Mouse (Mus musculus) CH12.LX (cell line): ENCODE measurements at regions not wholly inside any gene's neighbourhood (a gene's known extent, or its start where the extent isn't known, plus 50 kb on each side); places are given as distances from the start of the nearest gene placed in this dataset.

Source experiments
- DNase-seq: peaks from one replicate; pipeline ENCODE4 v3.0.0-alpha.2; 2013; ENCODE audit errors: extremely low read depth
- H3K27ac ChIP-seq: 2 replicates; pipeline ENCODE4 v1.5.1; 2012; ENCODE audit warnings: low read depth, mild to moderate bottlenecking, control low read depth, moderate library complexity; ENCODE audit not compliant: insufficient read depth
- H3K27me3 ChIP-seq: replicated peaks from 2 replicates; pipeline ENCODE3; 2012; ENCODE audit warnings: inconsistent platforms
- H3K36me3 ChIP-seq, 2 experiments: replicated peaks in 1 of 2; 2 replicates each; pipeline versions ENCODE3 to v1.6.1; 2012; ENCODE audit warnings: inconsistent platforms in 1 of 2, low read length in 1 of 2, mild to moderate bottlenecking in 1 of 2, mixed read lengths in 1 of 2, moderate library complexity in 1 of 2; ENCODE audit not compliant: control insufficient read depth in 1 of 2, insufficient read depth in 1 of 2
- H3K4me1 ChIP-seq, 2 experiments: 2 replicates each; pipeline ENCODE4 v1.6.1; 2012; ENCODE audit warnings: inconsistent platforms in 1 of 2, moderate library complexity in 1 of 2; ENCODE audit not compliant: insufficient read depth in 2 of 2, control insufficient read depth in 1 of 2
- H3K4me2 ChIP-seq: 2 replicates; pipeline ENCODE4 v1.6.1; 2012; ENCODE audit warnings: low read depth, mild to moderate bottlenecking, control low read depth; ENCODE audit not compliant: poor library complexity, insufficient read depth, severe bottlenecking
- H3K4me3 ChIP-seq, 3 experiments: fragments of 150-350 bp in 1 of 3; sonication (generic) in 1 of 3; replicated peaks in 1 of 3; 2 replicates each; pipeline versions ENCODE3 to v1.5.1; 2011 to 2012; ENCODE audit warnings: low read depth in 2 of 3, low read length in 2 of 3, mild to moderate bottlenecking in 2 of 3, moderate library complexity in 2 of 3, control low read depth in 1 of 3, improper control_type of control experiment in 1 of 3, inconsistent platforms in 1 of 3, mixed read lengths in 1 of 3; ENCODE audit not compliant: poor library complexity in 1 of 3
- H3K79me2 ChIP-seq: replicated peaks from 2 replicates; pipeline ENCODE4 v1.6.1; 2012; ENCODE audit warnings: mild to moderate bottlenecking, moderate library complexity; ENCODE audit not compliant: control insufficient read depth, poor library complexity, insufficient read depth, severe bottlenecking; ENCODE audit errors: extremely low read depth
- H3K9ac ChIP-seq: 2 replicates; pipeline ENCODE4 v1.6.1; 2012; ENCODE audit warnings: low read depth, mild to moderate bottlenecking, control low read depth, moderate library complexity; ENCODE audit not compliant: insufficient read depth
- H3K9me3 ChIP-seq: replicated peaks from 2 replicates; pipeline ENCODE3; 2012; ENCODE audit warnings: low read length, inconsistent platforms, mixed read lengths
- CTCF ChIP-seq, 2 experiments: IDR thresholded peaks in 1 of 2; conservative IDR thresholded peaks in 1 of 2; 2 replicates each; pipeline ENCODE4 v1.5.1; 2011 to 2012; ENCODE audit warnings: low read depth in 2 of 2, low read length in 2 of 2, improper control_type of control experiment in 1 of 2, inconsistent platforms in 1 of 2, mild to moderate bottlenecking in 1 of 2, moderate library complexity in 1 of 2
- E2F4 ChIP-seq: IDR thresholded peaks from 2 replicates; pipeline ENCODE4 v1.6.1; 2011; ENCODE audit warnings: low read depth, low read length, improper control_type of control experiment; ENCODE audit not compliant: insufficient replicate concordance
- HCFC1 ChIP-seq: IDR thresholded peaks from 2 replicates; pipeline ENCODE4 v1.6.1; 2012; ENCODE audit warnings: low read depth, mild to moderate bottlenecking, inconsistent platforms, low read length, improper control_type of control experiment
- IRF4 ChIP-seq: IDR thresholded peaks from 2 replicates; pipeline ENCODE4 v1.6.1; 2014; ENCODE audit warnings: low read depth, mild to moderate bottlenecking, inconsistent platforms, low read length, improper control_type of control experiment
- JUND ChIP-seq: conservative IDR thresholded peaks from 2 replicates; pipeline ENCODE4 v1.6.1; 2011; ENCODE audit warnings: low read depth, low read length, improper control_type of control experiment
- KAT2A ChIP-seq: IDR thresholded peaks from 2 replicates; pipeline ENCODE4 v1.6.1; 2012; ENCODE audit warnings: low read length, improper control_type of control experiment, inconsistent platforms; ENCODE audit not compliant: insufficient replicate concordance
- MAZ ChIP-seq: IDR thresholded peaks from 2 replicates; pipeline ENCODE4 v1.6.1; 2012; ENCODE audit warnings: low read depth, mild to moderate bottlenecking, inconsistent platforms, low read length, improper control_type of control experiment, moderate library complexity
- MXI1 ChIP-seq: IDR thresholded peaks from 2 replicates; pipeline ENCODE4 v1.6.1; 2011; ENCODE audit warnings: mild to moderate bottlenecking, low read depth, low read length, improper control_type of control experiment
- MYC ChIP-seq: IDR thresholded peaks from 2 replicates; pipeline ENCODE4 v1.6.1; 2011; ENCODE audit warnings: low read depth, mild to moderate bottlenecking, improper control_type of control experiment, low read length
- NELFE ChIP-seq: IDR thresholded peaks from 2 replicates; pipeline ENCODE4 v1.6.1; 2011; ENCODE audit warnings: low read depth, low read length, improper control_type of control experiment
- PAX5 ChIP-seq: IDR thresholded peaks from 2 replicates; pipeline ENCODE4 v1.6.1; 2012; ENCODE audit warnings: low read length, inconsistent platforms, mixed read lengths
- POLR2A ChIP-seq: IDR thresholded peaks from 2 replicates; pipeline ENCODE4 v1.6.1; 2011; ENCODE audit warnings: low read depth, mild to moderate bottlenecking, improper control_type of control experiment, low read length
- RAD21 ChIP-seq: IDR thresholded peaks from 2 replicates; pipeline ENCODE4 v1.6.1; 2011; ENCODE audit warnings: low read depth, mild to moderate bottlenecking, low read length, improper control_type of control experiment, moderate library complexity
- RCOR1 ChIP-seq: conservative IDR thresholded peaks from 2 replicates; pipeline ENCODE4 v1.6.1; 2012; ENCODE audit warnings: low read depth, mild to moderate bottlenecking, inconsistent platforms, low read length, improper control_type of control experiment
- SMC3 ChIP-seq: IDR thresholded peaks from 2 replicates; pipeline ENCODE4 v1.6.1; 2011; ENCODE audit warnings: low read depth, low read length, improper control_type of control experiment
- TBP ChIP-seq: conservative IDR thresholded peaks from 2 replicates; pipeline ENCODE4 v1.6.1; 2011; ENCODE audit warnings: low read depth, low read length, improper control_type of control experiment
- TCF12 ChIP-seq: IDR thresholded peaks from 2 replicates; pipeline ENCODE4 v1.6.1; 2014; ENCODE audit warnings: low read depth, mild to moderate bottlenecking, inconsistent platforms, low read length, improper control_type of control experiment
- UBTF ChIP-seq: IDR thresholded peaks from 2 replicates; pipeline ENCODE4 v1.6.1; 2012; ENCODE audit warnings: low read depth, mild to moderate bottlenecking, inconsistent platforms, low read length, improper control_type of control experiment, moderate library complexity
- USF2 ChIP-seq: conservative IDR thresholded peaks from 2 replicates; pipeline ENCODE4 v1.6.1; 2011; ENCODE audit warnings: low read depth, low read length, improper control_type of control experiment
- ZMIZ1 ChIP-seq: IDR thresholded peaks from 2 replicates; pipeline ENCODE4 v1.6.1; 2012; ENCODE audit warnings: low read depth, mild to moderate bottlenecking, inconsistent platforms, low read length, improper control_type of control experiment
- ZNF384 ChIP-seq: IDR thresholded peaks from 2 replicates; pipeline ENCODE4 v1.6.1; 2012; ENCODE audit warnings: low read depth, low read length, improper control_type of control experiment, inconsistent platforms
- dilution Hi-C: fragments of 300-500 bp; cut with MboI; formaldehyde crosslinking; loops from 2 replicates; pipeline ENCODE4 v1.14.3; 2020; ENCODE audit warnings: low sequenced_read_pairs; ENCODE audit not compliant: extremely low pct_unique_long_range_greater_than_20kb, extremely low pct_ligation_motif_present
- in situ Hi-C: fragments of 300-500 bp; cut with MboI; formaldehyde crosslinking; loops from 3 replicates; pipeline ENCODE4 v1.14.3; 2019; ENCODE audit warnings: low sequenced_read_pairs, low pct_ligation_motif_present, low pct_unique_long_range_greater_than_20kb, mixed read lengths

DNA sequence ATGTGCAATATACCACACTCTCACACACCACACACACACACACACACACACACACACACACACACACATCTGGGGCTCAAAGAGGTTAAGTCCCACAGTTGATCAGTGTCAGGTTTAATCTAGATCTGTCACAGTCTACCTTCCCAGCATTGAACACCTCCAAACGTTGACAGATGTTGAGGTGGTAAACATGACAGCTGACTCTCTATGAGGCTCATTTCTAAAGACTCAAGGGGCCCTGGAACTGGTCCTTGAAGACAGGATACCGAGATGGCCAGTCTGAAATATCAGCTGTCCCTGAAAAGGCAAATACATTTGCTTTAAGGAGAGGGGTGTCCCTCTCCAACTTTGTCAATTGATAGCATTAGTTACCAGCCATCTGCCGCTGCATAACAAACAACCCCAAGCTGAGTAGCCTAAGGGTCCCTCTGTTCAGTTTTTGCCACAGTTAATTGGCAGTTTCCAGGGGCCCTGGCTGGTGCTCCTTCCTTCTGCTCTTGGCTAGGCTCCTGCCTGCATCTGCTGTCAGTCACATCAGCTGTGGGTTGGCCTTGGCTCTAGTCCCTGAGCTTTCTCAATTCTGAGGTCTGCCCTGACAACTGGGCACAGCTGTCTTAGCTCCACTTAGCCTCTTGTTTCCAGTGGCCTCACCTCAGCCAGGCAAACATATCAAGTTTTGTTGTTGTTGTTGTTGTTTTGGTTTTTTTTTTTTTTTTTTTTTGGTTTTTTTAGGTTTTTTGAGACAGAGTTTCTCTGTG, 73.5 kb upstream of the Ctnnb1 start:
- H3K4me1 ChIP-seq, result no peaks in the 10 kb centered on the region
- no peak for DNase-seq
- dilution Hi-C loops, result no loop called here
- no peak overlapping the region for H3K27ac ChIP-seq
- H3K9ac ChIP-seq, result no peak overlapping the region
- no peaks in the 10 kb centered on the region for H3K27me3 ChIP-seq
- no peak for TF ChIP-seq MAZ
- no peak for TF ChIP-seq CTCF (conservative IDR thresholded peaks at IDR 0.05 in 1 of 2, IDR thresholded peaks at IDR 0.05 in 1 of 2; ENCODE audit: low read depth in 2 of 2, low read length in 2 of 2)
- TF ChIP-seq TCF12, result no peak
- TF ChIP-seq NELFE, result no peak
- no peak for TF ChIP-seq SMC3
- TF ChIP-seq HCFC1, result no peak
- no peak for TF ChIP-seq RAD21
- no peak for TF ChIP-seq KAT2A
- no peak for TF ChIP-seq ZMIZ1
- TF ChIP-seq IRF4, result no peak
- no peak for TF ChIP-seq PAX5
- no peak for TF ChIP-seq MYC
- TF ChIP-seq ZNF384, result no peak
- TF ChIP-seq RCOR1, result no peak
- no peak for TF ChIP-seq USF2
- TF ChIP-seq POLR2A, result no peak
- TF ChIP-seq E2F4, result no peak
- TF ChIP-seq MXI1, result no peak
- no peak for TF ChIP-seq UBTF
- no peaks in the 10 kb centered on the region for H3K36me3 ChIP-seq
- H3K9me3 ChIP-seq, result no peaks in the 10 kb centered on the region
- H3K4me3 ChIP-seq, result no peak overlapping the region
- in situ Hi-C loops, result no loop called here
- H3K79me2 ChIP-seq, result no peaks in the 10 kb centered on the region
- H3K4me2 ChIP-seq, result no peak overlapping the region

DNA sequence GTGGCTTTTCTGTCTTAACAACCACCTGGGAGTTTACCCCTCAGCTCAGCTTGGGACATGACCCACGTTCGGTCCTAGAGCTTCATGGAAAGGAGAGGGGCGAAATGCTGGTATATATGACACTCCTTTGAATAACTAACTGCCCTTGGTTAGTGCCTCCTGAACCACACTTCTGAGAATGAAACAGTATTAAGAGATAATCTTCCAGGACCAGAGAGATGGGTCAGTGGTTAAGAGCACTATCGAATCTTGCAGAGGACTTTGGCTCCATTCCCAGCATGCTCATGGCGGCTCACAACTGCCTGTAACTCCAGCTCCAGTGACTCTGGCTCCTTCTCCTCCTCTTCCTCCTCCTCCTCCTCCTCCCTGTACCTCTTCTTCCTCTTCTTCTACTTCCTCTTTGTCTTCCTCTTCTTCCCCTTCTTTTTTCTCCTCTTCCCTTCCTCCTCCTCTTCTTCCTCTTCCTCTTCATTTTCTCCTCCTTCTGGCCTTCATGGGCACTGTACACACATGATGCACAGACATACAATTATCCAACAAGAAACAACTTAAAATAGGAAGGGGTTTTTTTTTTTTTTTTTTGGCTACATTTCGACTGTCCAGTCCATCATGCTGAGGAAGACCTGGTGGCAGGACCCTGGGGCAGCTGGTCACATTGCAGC, 71.0 kb upstream of the Ctnnb1 start:
- dilution Hi-C loops, result no loop called here
- TF ChIP-seq JUND, result no peak
- no peak for TF ChIP-seq ZMIZ1
- TF ChIP-seq TBP, result no peak
- no peak for TF ChIP-seq PAX5
- in situ Hi-C loops, result no loop called here

More for the DNA sequence above, 71.0 kb upstream of the Ctnnb1 start:
- Histone ChIP-seq H3K9ac (no peak overlapping the region), H3K4me2 (no peak overlapping the region), H3K27me3 (no peaks in the 10 kb centered on the region), H3K9me3 (no peaks in the 10 kb centered on the region), H3K4me3 (no peak overlapping the region), H3K27ac (no peak overlapping the region), H3K36me3 (no peaks in the 10 kb centered on the region), H3K4me1 (no peaks in the 10 kb centered on the region), H3K79me2 (no peaks in the 10 kb centered on the region)
- DNase-seq, result no peak
